Mouse (Mus musculus) CD4-positive, CD25-positive, alpha-beta regulatory T cell, adult 2 months (primary cell): ENCODE data around the gene Scaf1.
A peak's percentile ranks its signal among the peaks of the same experiment; 100 is the strongest.

Experiments used
- DNase-seq: peaks from one replicate; pipeline ENCODE4 v3.0.0-alpha.2; 2012; ENCODE audit warnings: low read depth, low spot score

The Scaf1 gene

DNA sequence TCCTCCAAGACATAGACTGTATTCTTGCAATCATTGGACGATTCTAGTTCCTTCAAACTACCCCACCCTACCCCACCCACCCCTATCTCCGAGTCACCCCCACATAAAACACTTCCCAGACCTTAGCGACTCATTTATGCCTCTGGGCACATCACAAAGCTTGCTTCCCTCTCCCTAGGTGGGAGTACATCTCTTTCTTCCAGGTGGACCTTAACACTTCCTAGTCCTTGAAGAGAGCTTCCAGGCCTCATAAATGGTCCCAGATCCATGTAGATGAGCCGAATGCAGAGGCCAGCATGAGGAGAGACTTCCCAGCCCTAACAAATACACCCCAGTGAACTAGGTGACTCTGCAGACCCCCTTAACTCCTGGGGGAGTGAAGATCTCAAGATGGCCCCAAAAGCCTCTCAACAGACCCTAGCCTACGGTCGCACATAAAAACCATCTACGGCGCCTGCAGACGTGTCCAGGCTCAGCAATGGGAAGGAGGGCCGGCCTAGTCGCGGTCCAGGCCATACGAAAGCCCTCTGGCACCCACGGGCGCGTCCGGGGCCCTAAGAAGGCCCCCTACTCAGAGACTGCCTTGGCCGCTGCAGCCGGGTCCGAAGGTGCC lies 713 bp downstream of the Scaf1 start:
- DNase-seq = no peak

DNA sequence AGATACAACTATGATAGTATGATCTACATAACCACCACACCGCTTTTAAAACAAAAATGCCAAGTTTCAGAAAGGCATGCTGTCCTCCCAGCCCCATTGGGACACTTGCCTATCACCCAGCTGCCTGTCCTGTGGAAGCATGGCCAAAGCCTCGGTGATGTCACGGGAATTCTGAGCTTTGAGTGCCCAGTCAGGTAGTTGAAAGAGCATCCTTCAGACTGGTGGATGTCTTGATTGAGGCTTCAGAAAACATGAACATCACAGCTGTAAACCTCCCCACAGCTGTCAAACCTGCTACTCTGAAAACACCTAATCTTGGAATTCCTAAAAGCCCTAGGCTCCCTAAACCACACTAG lies 2.1 kb downstream of the Scaf1 start:
- DNase-seq = no peak

DNA sequence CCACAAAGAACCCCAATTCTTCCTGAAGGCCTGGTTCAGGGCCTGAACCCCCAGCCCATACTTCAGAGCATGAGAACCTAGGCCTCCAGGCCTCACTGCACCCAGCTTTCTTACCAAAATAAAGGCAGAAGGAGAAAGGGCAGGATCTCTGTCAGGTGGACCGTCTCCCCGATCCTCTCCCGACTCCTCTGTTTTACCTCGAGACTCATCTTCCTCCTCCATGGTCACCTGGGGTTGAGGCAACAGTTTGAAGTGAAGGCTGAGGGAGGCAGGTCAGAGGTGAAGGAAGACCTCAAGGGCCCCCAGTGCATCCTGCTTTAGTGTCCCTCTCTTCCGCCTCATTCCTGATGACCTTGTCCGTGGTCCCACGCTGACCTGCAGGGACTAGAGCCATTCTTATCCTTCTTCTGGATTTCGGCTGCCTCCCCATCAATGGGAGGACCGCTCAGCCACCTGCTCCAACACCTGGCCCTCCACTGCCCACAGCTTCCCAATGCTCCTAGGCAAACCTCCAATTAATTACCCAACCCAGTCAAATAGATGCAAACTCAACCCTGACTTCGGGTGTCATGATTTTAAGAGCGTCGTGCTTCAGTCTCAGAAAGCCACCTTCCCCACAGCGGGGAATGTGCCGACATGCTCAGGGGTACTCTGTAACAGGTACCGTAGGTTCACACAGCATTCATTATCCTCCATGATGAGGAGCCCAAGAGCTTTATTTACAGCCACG lies 2.6 kb downstream of the Scaf1 start:
- DNase-seq = no peak

DNA sequence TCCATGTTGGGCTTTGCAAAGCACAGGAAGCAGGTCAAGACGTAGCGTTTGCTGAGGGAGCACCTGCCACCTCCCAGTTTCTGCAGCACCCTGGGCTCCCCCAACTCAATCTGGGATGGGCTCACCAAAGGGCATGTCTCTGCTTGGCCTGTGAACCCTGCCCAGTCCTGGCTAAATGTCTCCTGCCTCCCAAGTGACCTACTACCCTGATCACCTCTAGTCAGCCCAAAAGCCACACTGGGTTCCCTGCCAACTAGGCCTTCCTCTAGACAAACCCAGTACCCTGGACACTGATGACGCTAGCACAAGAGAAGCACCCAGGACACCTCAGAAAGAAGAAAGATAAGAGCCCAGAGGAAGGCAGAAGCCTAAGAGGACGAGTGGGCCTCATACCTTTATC lies 3.3 kb downstream of the Scaf1 start:
- DNase-seq = no peak

DNA sequence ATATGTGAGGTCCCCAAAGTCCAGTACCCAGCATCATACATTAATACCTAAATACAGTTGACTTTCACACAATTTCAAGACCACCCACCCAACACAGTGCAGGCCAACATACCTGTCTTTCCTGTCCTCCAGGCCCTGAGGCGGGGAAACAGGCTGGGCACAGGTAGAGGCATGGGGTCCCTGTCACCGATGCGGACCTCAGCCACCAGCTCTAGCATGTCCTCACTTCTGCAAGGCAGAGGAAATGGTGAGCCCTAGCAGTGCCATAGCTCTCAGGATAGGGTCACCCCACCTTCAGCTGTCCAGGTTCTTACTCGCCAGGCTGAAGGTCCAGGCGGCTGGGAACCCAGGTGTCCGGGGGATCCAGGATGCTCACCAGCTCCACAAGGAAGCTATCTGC lies 4.2 kb downstream of the Scaf1 start:
- no peak for DNase-seq

DNA sequence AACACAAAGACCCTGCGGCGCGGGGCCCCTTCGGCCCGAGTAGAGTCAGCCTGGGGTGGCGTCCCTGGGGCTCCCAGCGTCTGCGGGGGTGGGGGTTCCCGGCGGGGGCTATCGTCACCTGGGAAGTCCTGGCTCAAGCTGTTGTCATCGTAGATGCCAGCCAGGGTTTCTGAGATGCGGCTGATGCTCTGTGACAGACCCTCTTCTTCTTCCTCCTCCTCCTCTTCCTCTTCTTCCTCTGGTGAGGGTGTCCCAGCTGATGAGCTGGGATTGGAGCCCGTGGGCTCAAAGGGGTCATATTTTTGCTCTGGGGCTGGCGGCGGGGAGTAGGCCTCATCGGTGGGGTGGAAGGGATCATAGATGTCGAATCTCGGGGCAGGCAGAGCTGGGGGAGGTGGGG lies 7.8 kb downstream of the Scaf1 start:
- DNase-seq = no peak

DNA sequence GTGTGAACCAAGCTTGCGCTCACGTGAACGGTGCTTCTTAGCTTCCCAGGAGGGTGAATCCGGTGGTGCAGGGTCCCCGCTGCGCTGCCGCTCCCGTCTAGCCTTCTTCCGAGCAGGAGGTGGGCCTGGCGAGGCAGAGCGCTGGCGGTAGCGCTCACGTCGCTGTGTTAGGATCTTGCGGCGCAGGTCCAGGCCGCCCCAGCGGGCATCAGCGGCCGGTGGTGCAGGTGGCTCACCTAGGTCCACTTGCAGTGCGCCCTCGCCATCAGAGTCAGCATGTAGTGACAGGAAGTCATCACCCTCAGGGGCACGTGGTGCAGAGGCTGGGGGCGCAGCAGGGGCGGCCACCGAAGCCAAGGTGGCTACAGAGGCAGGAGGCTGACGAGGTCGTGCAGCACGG lies 8.3 kb downstream of the Scaf1 start:
- DNase-seq = no peak

DNA sequence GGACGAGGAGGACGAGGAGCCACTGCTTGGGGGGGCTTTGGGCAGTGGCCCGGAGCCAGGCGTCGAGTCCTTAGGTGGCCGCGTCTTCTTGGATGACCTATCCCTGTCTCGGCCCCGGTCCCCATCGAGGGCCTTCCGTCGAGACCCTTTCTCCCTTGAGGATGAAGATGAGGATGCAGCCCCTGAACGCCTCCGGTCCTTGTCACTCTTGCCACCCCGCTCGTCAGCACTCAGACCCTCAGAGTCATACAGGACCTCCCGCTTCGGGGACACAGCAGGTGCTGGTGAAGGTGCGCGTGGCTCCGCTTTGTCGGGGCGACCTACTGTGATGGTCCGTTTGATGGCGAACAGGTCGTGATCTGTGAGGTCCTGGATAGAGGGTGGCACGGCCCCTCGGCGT lies 9.0 kb downstream of the Scaf1 start:
- no peak for DNase-seq

DNA sequence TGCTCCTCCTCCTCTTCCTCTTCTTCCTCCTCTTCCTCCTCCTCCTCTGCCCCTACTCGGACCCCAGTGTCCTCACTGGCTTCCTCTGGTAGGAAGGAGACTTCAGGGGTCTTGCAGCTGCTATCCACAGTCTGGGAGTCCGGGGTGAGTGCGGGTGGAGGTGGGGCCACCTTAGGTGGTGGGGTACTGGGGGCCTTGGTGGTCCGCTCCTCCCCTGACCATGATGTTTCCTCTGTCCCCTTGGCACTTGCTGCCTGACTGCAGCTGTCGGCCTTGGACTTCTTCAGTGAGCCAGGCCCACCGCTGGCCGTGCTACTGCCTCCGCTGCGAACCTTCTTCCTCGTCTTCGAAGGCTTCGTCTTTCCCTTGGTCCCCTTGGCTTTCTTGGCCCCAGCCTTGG lies 9.7 kb downstream of the Scaf1 start:
- no peak for DNase-seq

DNA sequence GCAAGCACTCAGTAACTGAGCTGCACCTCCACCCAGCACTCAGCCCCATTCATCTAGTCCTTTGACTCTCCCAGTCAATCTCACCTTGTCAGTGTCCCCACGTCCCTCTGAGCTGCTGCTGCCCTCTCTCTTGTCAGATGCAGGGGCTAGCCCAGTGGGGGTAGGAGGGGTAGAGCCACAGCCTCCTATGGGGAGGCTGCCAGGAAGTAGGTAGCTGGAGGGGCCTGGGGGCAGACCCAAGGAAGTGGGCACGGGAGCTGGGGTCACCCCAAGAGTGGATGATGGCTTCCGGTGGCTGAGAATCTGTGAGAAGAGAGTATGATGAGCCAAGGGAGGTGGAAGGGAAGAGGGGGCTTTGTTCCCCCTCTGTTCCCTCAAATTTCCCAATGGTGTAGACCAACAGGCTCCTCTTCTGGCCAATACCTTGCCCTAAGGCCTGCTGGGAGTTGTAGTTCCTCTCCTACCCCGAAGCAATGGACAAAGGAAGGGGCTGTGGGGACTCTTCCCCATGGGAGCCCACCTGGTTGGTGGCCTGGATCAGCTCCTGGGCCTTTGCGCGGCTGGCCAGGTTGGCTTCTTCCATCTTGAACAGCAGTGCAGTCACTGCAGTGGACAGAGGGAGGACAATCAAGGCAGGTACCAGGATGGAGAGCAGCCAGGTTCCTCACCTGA lies 10.7 kb downstream of the Scaf1 start:
- no peak for DNase-seq

DNA sequence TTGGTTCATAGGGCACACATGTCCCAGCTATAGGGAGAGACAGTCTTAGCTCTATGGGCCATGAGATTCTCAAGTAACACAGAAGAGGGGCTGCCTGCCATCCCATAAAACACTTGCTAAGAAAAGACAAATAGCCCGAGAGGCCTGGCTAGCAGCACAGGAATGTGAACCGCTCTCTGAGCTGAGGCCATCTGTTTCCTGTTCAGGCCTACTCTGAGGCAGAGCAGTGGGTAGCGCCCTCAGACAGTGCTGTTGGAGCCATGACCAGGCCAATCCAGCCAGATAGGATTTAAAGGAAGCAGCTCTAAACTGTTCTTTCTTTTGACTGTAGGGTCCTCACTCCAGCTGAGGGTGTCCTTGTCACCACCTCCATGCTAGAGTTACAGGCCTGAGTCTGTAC lies 11.6 kb downstream of the Scaf1 start:
- no peak for DNase-seq

DNA sequence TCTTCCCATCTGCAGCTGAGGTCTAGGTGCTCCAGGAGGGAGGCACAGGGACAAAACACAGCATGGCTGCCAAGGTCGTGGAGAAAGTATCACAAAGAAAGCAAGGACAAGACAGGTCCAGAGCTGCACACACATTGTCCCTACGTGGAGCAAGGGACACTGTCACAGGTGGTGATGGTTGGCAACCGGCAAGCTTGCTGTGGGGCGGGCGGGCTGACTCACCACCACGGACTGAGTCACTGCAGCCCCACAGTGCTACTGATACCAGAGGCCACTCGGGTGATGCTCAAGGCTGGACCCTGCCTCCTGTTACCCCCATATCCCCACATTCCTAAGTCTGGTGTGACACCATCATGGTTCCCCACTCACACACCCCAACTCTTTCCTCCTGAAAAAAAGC lies 13.7 kb downstream of the Scaf1 start:
- no peak for DNase-seq

DNA sequence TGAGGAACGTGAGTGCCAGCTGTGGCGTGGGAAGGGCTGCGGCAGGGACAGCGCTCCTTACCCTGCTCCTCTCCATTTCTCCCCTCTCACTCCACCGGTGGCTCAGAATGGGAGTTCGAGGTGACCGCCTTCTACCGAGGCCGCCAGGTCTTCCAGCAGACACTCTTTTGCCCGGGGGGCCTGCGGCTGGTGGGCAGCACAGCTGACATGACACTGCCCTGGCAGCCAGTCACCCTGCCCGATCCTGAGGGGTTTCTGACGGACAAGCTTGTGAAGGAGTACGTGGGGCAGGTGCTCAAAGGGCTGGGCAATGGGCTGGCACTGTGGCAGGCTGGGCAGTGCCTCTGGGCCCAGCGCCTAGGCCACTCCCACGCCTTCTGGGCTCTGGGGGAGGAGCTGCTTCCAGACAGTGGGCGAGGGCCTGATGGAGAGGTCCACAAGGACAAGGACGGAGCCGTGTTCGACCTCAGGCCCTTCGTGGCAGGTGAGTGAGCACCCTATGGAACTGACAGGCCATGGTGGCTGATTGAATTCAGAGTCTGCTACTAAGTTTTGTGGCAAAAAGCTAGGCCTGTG lies 15.5 kb downstream of the Scaf1 start:
- DNase-seq = no peak

DNA sequence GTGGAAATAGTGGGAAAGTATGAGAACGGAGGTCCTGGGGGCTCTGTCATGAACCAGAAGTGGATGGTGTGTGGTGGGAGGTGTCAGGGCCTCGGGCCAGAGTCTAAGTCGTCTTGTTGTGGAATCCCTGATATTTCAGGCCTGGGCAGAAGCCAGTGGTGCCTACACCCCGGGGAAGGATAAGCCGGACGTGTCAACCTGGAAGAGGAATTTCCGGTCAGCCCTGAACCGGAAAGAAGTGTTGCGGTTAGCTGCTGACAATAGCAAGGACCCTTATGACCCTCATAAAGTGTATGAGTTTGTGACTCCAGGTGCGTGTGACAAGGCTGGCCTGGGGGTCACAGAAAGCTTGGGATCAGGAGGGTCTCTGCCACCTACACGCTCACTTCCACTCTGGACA lies 16.4 kb downstream of the Scaf1 start:
- DNase-seq = no peak

DNA sequence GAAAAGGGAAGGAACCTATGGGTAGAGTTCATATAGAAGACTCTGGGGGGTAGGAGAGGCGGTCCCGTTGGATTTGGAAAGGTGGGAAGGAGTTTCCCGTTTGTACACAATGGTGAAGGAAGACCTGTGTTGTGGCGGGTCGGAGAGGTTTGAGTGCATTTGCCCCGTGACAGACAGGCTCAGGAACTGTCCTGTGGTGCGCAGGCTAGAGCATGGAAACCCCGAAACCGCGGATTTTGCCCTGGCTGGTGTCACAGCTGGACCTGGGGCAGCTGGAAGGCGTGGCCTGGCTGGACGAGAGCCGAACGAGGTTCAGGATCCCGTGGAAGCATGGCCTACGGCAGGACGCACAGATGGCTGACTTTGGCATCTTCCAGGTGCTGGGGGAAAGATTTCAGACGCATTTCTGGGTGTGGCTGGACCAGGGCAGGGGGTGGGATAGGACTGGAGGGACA lies 17.6 kb downstream of the Scaf1 start, which contains the start of gene Bcl2l12:
Gene Bcl2l12, minus strand, starts transcription at position 212 of the 455 bp plus-strand sequence.
- peak; percentile 40 for DNase-seq

DNA sequence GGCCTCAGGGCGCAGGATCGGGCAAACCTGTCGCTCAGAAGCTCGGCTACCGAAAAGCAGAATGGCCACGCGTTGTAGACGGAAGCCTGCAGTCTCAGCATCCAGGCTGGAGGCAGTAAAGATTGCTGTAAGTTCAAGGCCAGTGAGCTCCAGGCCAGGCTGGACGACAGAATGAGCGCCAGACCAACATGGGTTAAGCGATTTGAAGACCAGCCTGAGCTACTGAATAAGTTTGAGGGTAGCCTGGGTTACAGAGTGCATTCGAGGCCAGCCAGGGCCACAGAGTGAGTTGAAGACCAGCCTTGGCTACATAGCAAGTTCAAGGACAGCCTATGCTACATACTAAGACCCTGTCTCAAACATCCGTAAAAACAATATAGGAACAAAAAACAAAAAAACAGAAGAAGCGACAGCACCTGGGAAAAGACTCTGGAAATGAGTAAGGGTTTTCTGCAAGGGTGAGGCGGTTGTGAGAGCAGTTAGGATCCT lies 18.2 kb downstream of the Scaf1 start:
- DNase-seq = no peak

DNA sequence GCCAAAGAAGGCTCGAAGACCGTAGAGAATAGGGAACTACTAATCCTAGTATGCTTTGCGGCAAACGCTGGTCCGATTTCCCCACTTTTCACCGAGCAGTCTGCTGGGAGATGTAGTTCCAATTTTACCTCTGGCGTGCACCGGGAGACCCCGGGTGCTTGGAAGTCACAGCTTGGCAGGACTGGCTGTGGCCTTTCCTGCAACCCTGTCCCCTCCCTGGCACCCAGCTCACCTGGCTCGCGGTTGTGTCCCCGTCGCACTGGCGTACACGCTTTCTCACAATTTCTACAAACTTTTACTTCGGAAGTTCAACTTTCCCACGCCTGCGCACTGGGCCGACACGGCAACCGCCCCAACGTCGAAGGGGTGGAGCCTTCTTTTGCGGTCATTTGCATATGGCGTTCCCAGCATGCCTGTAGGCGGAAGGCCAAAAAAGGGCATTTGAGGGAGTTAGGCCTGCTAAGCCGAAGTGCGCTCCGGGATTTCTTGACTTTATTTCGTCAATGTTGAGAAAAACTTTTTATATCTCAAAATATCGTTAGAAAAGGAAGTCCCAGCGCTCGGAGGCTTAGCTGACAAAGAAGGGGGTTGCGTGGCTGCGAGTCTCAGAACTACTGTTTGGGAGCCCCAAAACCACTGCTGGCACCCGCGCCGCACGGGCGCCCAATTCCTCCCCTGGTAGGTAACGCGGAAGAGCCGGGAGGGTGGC lies 18.8 kb downstream of the Scaf1 start, which contains the start of gene Irf3:
Gene Irf3, plus strand, starts transcription at position 418 of the 709 bp plus-strand sequence.
- peak; percentile 99 for DNase-seq

DNA sequence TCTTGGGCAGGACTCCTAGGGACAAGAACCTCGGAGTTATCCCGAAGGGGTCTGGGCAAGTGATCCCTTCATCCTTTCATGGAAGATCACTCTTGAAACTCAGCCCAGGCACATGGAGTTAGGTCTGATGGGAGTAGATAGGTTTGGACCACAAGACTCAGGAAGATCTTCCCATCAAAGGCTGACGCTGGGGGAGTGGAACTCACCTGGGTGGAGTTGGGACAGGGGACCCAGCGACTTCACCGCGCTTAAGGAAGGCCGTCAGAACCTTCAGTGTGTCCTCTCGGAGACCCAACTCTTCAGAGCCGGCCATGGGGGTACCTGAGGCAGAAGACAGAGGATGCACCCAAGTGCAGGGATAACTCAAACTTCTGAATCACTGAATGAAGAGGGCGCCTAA lies 19.5 kb downstream of the Scaf1 start:
- DNase-seq = peak; percentile 25

DNA sequence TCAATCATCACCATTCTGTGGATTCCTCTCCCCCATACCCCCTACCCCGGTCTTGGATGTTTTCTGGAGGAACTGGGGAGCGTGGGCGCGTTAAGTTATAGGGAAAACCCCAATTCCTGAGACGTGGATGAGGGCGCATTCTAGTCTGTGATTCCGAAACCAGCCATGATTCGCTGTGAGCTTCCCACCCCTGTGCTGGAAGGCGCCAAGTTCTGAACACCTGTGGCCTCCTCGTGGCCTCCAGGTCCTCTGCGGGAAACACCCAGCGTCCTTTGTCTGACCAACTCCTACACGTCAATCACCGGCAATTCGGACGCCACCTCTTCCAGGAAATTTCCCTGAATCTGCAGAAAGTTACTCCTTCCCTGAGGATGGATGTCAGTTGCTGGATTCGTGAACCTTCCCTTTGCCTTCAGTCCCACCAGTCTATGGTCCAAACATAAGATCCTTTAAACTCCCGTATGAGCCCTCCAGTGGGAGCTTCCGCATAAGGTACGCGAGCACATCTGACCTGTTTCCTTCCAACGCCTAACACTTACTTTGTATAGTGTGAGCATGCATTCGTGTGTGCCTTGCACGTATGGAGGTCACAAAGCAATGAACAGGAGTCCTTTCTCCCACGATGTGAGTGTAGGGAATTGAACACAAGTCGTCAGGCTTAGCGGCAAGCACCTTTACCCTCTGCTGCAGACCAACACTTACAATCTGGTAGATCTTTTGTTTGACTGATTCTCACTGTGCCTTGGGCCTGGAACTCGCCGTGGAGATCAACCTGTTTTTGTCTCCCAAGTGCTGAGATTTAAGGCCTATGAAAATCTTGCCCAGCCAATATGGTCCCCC lies 29.1 kb downstream of the Scaf1 start:
- peak; percentile 44 for DNase-seq

DNA sequence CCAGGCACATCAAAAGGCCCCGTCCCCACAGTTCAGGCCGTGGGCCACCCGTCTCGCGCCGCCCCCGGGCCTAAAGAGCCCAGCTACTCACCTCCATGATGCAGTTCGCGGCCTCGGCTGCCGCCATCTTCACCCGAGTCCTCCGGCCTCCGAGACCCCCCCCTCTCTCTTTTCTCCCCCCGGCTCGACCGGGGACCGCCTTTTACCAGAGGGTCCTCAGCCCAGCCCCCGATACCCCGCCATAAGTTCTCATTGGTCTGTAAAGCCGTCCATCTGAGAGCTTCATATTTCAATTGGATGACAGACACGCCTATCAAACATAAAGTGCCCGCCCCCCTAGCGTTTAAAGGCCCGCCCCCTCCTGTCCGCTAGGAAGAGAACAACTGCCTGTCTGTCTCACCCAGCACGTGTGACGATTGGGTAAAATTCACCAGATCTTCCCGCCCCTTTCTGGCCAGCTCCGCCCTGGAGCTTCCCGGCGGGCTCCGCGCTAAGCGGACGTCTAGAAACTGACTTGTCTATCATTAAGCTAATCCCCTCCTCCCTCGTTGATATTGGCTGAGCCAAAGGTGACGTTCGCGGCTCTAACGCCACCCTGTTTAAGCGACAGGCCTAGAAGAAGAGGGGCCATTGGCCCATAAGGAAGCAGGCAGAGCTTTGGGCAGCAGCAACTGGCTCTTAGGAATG lies 29.8 kb downstream of the Scaf1 start, which contains the start of gene Prmt1:
Gene Prmt1, minus strand, starts transcription at position 377 of the 687 bp plus-strand sequence.
- peak; percentile 98 for DNase-seq
